Mouse (Mus musculus): ENCODE measurements around the gene Nrxn2. TPM values are rescaled to one million over a fixed set of nuclear protein-coding genes. Genes with fewer than 3 reads are reported as not detected.
A peak's percentile ranks its signal among the peaks of the same experiment; 100 is the strongest.

The Nrxn2 gene
- total and polyA plus RNA-seq, 2 experiments from 2014 or later, result 54.4 to 355 TPM

GRCm38 (mm10) chr19:6482886-6483285 lies 64.4 kb downstream of the Nrxn2 start:
- TF ChIP-seq CTCF (IDR thresholded peaks at IDR 0.05; ENCODE audit: low read depth), result no peak
- Histone ChIP-seq H3K9me3 (ENCODE audit: low read length) (no peaks in the 10 kb centered on the region), H3K4me3 (ENCODE audit: low read length) (no peak overlapping the region), H3K4me2 (ENCODE audit: low read depth, low read length) (no peak overlapping the region), H3K36me3 (ENCODE audit: insufficient read depth, low read length) (peaks cover 13% of the 10 kb centered on the region; the same call in 1 of the 2 replicates), H3K9ac (replicated peaks; ENCODE audit: low read length) (no peak overlapping the region), H3K4me1 (ENCODE audit: insufficient read depth, low read length) (no peaks in the 10 kb centered on the region), H3K27ac (no peak overlapping the region), H3K27me3 (ENCODE audit: insufficient read depth, low read length) (no peaks in the 10 kb centered on the region)
- WGBS, result 67% methylated on average over 6 of the region's 6 CpGs
- ATAC-seq (peak; percentile 31; the same call in 1 of the 2 replicates), DNase-seq (ENCODE audit: low spot score) (no peak)

GRCm38 (mm10) chr19:6485059-6485630 lies 66.6 kb downstream of the Nrxn2 start:
- Histone ChIP-seq H3K4me2 (ENCODE audit: low read depth, low read length) (no peak overlapping the region), H3K4me1 (ENCODE audit: insufficient read depth, low read length) (no peaks in the 10 kb centered on the region), H3K9me3 (ENCODE audit: low read length) (no peaks in the 10 kb centered on the region), H3K9ac (replicated peaks; ENCODE audit: low read length) (no peak overlapping the region), H3K4me3 (ENCODE audit: low read length) (no peak overlapping the region), H3K27ac (no peak overlapping the region), H3K36me3 (ENCODE audit: insufficient read depth, low read length) (peaks cover 13% of the 10 kb centered on the region; the same call in 1 of the 2 replicates), H3K27me3 (ENCODE audit: insufficient read depth, low read length) (no peaks in the 10 kb centered on the region)
- DNase-seq (ENCODE audit: low spot score) (no peak), ATAC-seq (no peak)
- 76% methylated on average over 13 of the region's 13 CpGs for WGBS
- TF ChIP-seq CTCF (IDR thresholded peaks at IDR 0.05; ENCODE audit: low read depth), result no peak

GRCm38 (mm10) chr19:6489030-6489429 lies 70.5 kb downstream of the Nrxn2 start:
- TF ChIP-seq CTCF (IDR thresholded peaks at IDR 0.05; ENCODE audit: low read depth), result peak; percentile 98
- Histone ChIP-seq H3K27me3 (ENCODE audit: insufficient read depth, low read length) (no peaks in the 10 kb centered on the region), H3K36me3 (ENCODE audit: insufficient read depth, low read length) (no peaks in the 10 kb centered on the region), H3K4me2 (ENCODE audit: low read depth, low read length) (no peak overlapping the region), H3K27ac (peak overlapping the region; percentile 9; the same call in 1 of the 2 replicates), H3K9ac (replicated peaks; ENCODE audit: low read length) (no peak overlapping the region), H3K4me3 (ENCODE audit: low read length) (no peak overlapping the region), H3K9me3 (ENCODE audit: low read length) (no peaks in the 10 kb centered on the region), H3K4me1 (ENCODE audit: insufficient read depth, low read length) (no peaks in the 10 kb centered on the region)
- ATAC-seq (peak; percentile 75), DNase-seq (ENCODE audit: low spot score) (peak; percentile 94)
- 0% methylated on average over 4 of the region's 4 CpGs for WGBS

GRCm38 (mm10) chr19:6491538-6491937 lies 73.0 kb downstream of the Nrxn2 start:
- Histone ChIP-seq H3K4me3 (ENCODE audit: low read length) (no peak overlapping the region), H3K9me3 (ENCODE audit: low read length) (no peaks in the 10 kb centered on the region), H3K36me3 (ENCODE audit: insufficient read depth, low read length) (no peaks in the 10 kb centered on the region), H3K4me2 (ENCODE audit: low read depth, low read length) (no peak overlapping the region), H3K9ac (replicated peaks; ENCODE audit: low read length) (no peak overlapping the region), H3K4me1 (ENCODE audit: insufficient read depth, low read length) (0 out of 2 replicates have a peak, but pooled peaks cover 6% of the 10 kb centered on the region), H3K27me3 (ENCODE audit: insufficient read depth, low read length) (no peaks in the 10 kb centered on the region), H3K27ac (no peak overlapping the region)
- ATAC-seq (no peak), DNase-seq (ENCODE audit: low spot score) (no peak)
- TF ChIP-seq CTCF (IDR thresholded peaks at IDR 0.05; ENCODE audit: low read depth), result no peak
- 80% methylated on average over 8 of the region's 8 CpGs for WGBS

GRCm38 (mm10) chr19:6492124-6492523 lies 73.6 kb downstream of the Nrxn2 start:
- TF ChIP-seq CTCF (IDR thresholded peaks at IDR 0.05; ENCODE audit: low read depth), result peak; percentile 87
- Histone ChIP-seq H3K36me3 (ENCODE audit: insufficient read depth, low read length) (no peaks in the 10 kb centered on the region), H3K4me2 (ENCODE audit: low read depth, low read length) (no peak overlapping the region), H3K9me3 (ENCODE audit: low read length) (no peaks in the 10 kb centered on the region), H3K4me1 (ENCODE audit: insufficient read depth, low read length) (0 out of 2 replicates have a peak, but pooled peaks cover 6% of the 10 kb centered on the region), H3K9ac (replicated peaks; ENCODE audit: low read length) (no peak overlapping the region; the same call in 1 of the 2 replicates), H3K4me3 (ENCODE audit: low read length) (no peak overlapping the region), H3K27ac (no peak overlapping the region), H3K27me3 (ENCODE audit: insufficient read depth, low read length) (no peaks in the 10 kb centered on the region)
- WGBS, result 19% methylated on average over 12 of the region's 12 CpGs
- ATAC-seq (peak; percentile 2; the same call in 1 of the 2 replicates), DNase-seq (ENCODE audit: low spot score) (peak; percentile 92)

- H3K4me1 ChIP-seq (ENCODE audit: insufficient read depth, low read length), result 0 out of 2 replicates have a peak, but pooled peaks cover 6% of the 10 kb centered on the region
- no peak overlapping the region for H3K4me2 ChIP-seq (ENCODE audit: low read depth, low read length)
- H3K27ac ChIP-seq, result no peak overlapping the region
- ATAC-seq, result no peak
- H3K4me3 ChIP-seq (ENCODE audit: low read length), result no peak overlapping the region
- no peak for DNase-seq (ENCODE audit: low spot score)
- no peaks in the 10 kb centered on the region for H3K36me3 ChIP-seq (ENCODE audit: insufficient read depth, low read length)
- H3K27me3 ChIP-seq (ENCODE audit: insufficient read depth, low read length), result no peaks in the 10 kb centered on the region
- no peak overlapping the region for H3K9ac ChIP-seq (replicated peaks; ENCODE audit: low read length)
- no peak for TF ChIP-seq CTCF (IDR thresholded peaks at IDR 0.05; ENCODE audit: low read depth)
- no peaks in the 10 kb centered on the region for H3K9me3 ChIP-seq (ENCODE audit: low read length)
- WGBS, result 86% methylated on average over 7 of the region's 7 CpGs
Observed at GRCm38 (mm10) chr19:6493219-6493618, 74.7 kb downstream of the Nrxn2 start.

- Histone ChIP-seq H3K27me3 (ENCODE audit: insufficient read depth, low read length) (no peaks in the 10 kb centered on the region), H3K27ac (no peak overlapping the region), H3K4me2 (ENCODE audit: low read depth, low read length) (no peak overlapping the region), H3K9me3 (ENCODE audit: low read length) (no peaks in the 10 kb centered on the region), H3K4me1 (ENCODE audit: insufficient read depth, low read length) (0 out of 2 replicates have a peak, but pooled peaks cover 6% of the 10 kb centered on the region), H3K4me3 (ENCODE audit: low read length) (no peak overlapping the region), H3K36me3 (ENCODE audit: insufficient read depth, low read length) (no peaks in the 10 kb centered on the region), H3K9ac (replicated peaks; ENCODE audit: low read length) (no peak overlapping the region)
- no peak for TF ChIP-seq CTCF (IDR thresholded peaks at IDR 0.05; ENCODE audit: low read depth)
- DNase-seq (ENCODE audit: low spot score) (no peak), ATAC-seq (no peak)
- WGBS, result 68% methylated on average over 5 of the region's 7 CpGs
Observed at GRCm38 (mm10) chr19:6494032-6494431, 75.5 kb downstream of the Nrxn2 start.

All from hindbrain, postnatal 0 days (tissue).